Mouse (Mus musculus) C2C12 (cell line): ENCODE data around the gene Syne2. TPM values are rescaled to one million over a fixed set of nuclear protein-coding genes. Genes with fewer than 3 reads are reported as not detected.

ENCODE experiments used
- H3K27me3 ChIP-seq: one replicate; pipeline ENCODE4 v1.6.1; 2011; ENCODE audit not compliant: control insufficient read depth, insufficient read depth, insufficient read length
- H3K36me3 ChIP-seq: one replicate; pipeline ENCODE4 v1.6.1; 2011; ENCODE audit not compliant: control insufficient read depth, insufficient read depth
- H3K4me3 ChIP-seq: one replicate; pipeline ENCODE4 v1.5.1; 2011; ENCODE audit warnings: mild to moderate bottlenecking, control low read depth; ENCODE audit not compliant: poor library complexity, insufficient read depth, severe bottlenecking
- H3K79me2 ChIP-seq: one replicate; pipeline ENCODE4 v1.6.1; 2011; ENCODE audit not compliant: control insufficient read depth, insufficient read depth
- H3K79me3 ChIP-seq: one replicate; pipeline ENCODE4 v1.6.1; 2011; ENCODE audit warnings: low read depth, control low read depth
- H3ac ChIP-seq: one replicate; pipeline ENCODE3; 2011; ENCODE audit warnings: low read depth; ENCODE audit not compliant: control insufficient read depth, insufficient read length
- CEBPB ChIP-seq: IDR thresholded peaks from one replicate; pipeline ENCODE4 v1.6.1; 2011; ENCODE audit warnings: low read depth, mild to moderate bottlenecking, control low read depth, moderate library complexity
- CTCF ChIP-seq: IDR thresholded peaks from one replicate; pipeline ENCODE4 v1.5.1; 2011; ENCODE audit not compliant: control insufficient read depth, insufficient read depth, insufficient read length
- FOSL1 ChIP-seq: IDR thresholded peaks from one replicate; pipeline ENCODE4 v1.8.0; 2011; ENCODE audit warnings: mild to moderate bottlenecking, low read length; ENCODE audit not compliant: poor library complexity, insufficient read depth, severe bottlenecking
- MAX ChIP-seq: IDR thresholded peaks from one replicate; pipeline ENCODE4 v1.6.1; 2011; ENCODE audit warnings: mild to moderate bottlenecking, control low read depth
- MYOD1 ChIP-seq: IDR thresholded peaks from one replicate; pipeline ENCODE4 v1.6.1; 2011; ENCODE audit warnings: low read depth; ENCODE audit not compliant: control insufficient read depth, insufficient read length
- MYOG ChIP-seq: IDR thresholded peaks from one replicate; pipeline ENCODE4 v1.6.1; 2011; ENCODE audit not compliant: control insufficient read depth, insufficient read length; ENCODE audit errors: extremely low read depth
- USF1 ChIP-seq: IDR thresholded peaks from one replicate; pipeline ENCODE4 v1.6.1; 2011; ENCODE audit warnings: low read depth, mild to moderate bottlenecking, control low read depth, moderate library complexity
- polyA plus RNA-seq: library from polyadenylated mRNA; unstranded; fragments of >200 nt; fragmentation: generic; extraction: Trizol; gene quantifications from one replicate; pipeline ENCODE4 v1.2.1, GENCODE M21; 2012; ENCODE audit warnings: missing spikeins

The Syne2 gene
- polyA plus RNA-seq, 1 experiment: 5.3 TPM

GRCm38 (mm10) chr12:75823475-75823874, 5.5 kb downstream of the Syne2 start:
- Histone ChIP-seq H3K36me3 (no peaks in the 10 kb centered on the region), H3K79me3 (peaks cover 4% of the 10 kb centered on the region), H3K79me2 (peaks cover 22% of the 10 kb centered on the region), H3K27me3 (no peaks in the 10 kb centered on the region), H3ac (no peak overlapping the region), H3K4me3 (no peak overlapping the region)
- TF ChIP-seq MAX: no peak
- no peak for TF ChIP-seq CTCF
- TF ChIP-seq CEBPB: no peak
- TF ChIP-seq FOSL1: no peak
- TF ChIP-seq MYOG: no peak
- TF ChIP-seq USF1: no peak
- no peak for TF ChIP-seq MYOD1

DNA sequence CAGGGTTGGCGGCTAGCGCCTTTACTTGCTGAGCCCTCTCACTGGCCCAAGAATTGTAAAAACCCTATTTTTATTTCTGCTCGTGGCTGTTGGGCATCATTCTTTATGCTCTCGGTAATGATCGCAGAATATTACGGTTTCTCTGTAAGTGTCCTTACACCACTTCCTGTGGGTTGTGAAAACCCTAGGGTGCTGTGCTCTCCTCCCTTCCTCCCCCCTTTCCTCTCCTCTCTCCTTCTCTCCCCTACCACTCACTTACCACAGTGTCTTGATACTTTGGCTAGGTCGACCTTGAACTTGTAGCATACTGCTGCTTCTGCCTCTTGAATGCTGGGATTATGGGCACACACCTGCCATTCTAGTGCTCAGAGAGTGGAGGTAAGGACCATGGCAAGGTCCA, 7.5 kb downstream of the Syne2 start:
- no peak for TF ChIP-seq USF1
- no peaks in the 10 kb centered on the region for H3K27me3 ChIP-seq
- no peak overlapping the region for H3ac ChIP-seq
- peaks cover 16% of the 10 kb centered on the region for H3K79me2 ChIP-seq
- H3K36me3 ChIP-seq: no peaks in the 10 kb centered on the region
- peaks cover 4% of the 10 kb centered on the region for H3K79me3 ChIP-seq
- no peak overlapping the region for H3K4me3 ChIP-seq

DNA sequence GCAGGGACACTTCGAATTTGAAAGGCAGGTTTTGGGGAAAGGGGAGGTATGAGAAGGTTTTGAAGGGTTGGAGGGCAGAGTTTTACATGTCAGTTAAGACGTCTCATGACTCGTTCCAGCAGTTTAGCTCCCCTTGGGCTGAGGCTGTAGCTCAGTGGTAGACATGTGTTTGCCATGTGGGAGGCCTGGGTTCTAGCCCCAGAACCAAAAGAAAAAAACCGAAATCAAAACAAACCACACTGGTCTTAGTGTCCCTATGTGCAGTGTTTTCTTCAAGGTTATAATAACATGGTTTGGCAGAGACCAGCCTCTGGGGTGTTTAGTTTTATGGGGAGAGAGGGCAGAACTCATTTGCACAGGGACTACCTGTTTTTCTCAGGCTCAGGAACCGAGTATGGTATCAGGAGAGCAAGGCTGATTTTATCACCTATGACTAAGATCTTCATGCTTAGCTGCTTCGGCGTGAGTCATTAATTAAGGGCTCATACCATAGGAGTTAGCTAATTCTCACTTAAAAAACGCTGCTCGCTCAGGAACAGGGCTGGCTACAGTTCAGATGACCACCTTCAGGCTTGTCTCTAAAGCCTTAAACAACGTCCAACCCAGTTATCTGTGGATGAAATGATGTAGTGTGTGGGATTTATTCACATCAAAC, 8.9 kb downstream of the Syne2 start:
- peaks cover 2% of the 10 kb centered on the region for H3K79me3 ChIP-seq
- peaks cover 4% of the 10 kb centered on the region for H3K79me2 ChIP-seq
- no peaks in the 10 kb centered on the region for H3K27me3 ChIP-seq
- H3K36me3 ChIP-seq: no peaks in the 10 kb centered on the region
- H3K4me3 ChIP-seq: peak overlapping the region; percentile 27
- TF ChIP-seq MYOD1 (no peak), MAX (peak; percentile 67), FOSL1 (peak; percentile 43)
- H3ac ChIP-seq: peak overlapping the region; percentile 19

GRCm38 (mm10) chr12:75827751-75828150, 9.8 kb downstream of the Syne2 start:
- no peak overlapping the region for H3K4me3 ChIP-seq
- no peaks in the 10 kb centered on the region for H3K79me3 ChIP-seq
- H3ac ChIP-seq: peak overlapping the region; percentile 1
- no peaks in the 10 kb centered on the region for H3K79me2 ChIP-seq
- H3K27me3 ChIP-seq: no peaks in the 10 kb centered on the region
- H3K36me3 ChIP-seq: no peaks in the 10 kb centered on the region
- no peak for TF ChIP-seq MYOD1
- peak; percentile 44 for TF ChIP-seq MAX

DNA sequence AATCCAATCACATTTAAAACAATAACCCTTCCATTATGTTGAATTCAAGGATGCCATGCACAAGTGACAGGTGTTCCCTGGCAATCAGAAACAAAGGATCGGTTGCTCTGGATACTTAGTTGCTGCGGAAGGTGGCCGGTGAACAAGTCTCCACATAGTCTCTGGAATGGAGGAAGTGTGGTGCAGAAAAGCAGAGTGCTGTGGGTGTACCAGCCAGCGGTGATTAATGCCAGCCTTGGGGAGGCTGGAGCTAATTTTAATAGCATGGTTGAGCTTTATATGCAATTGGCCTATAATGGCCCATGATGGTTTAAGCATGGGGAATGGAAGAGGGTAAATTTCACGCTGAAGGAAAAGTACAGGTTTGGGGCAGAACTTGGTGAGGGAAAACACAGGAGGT, 11.7 kb downstream of the Syne2 start:
- Histone ChIP-seq H3K79me3 (no peaks in the 10 kb centered on the region), H3ac (no peak overlapping the region), H3K4me3 (no peak overlapping the region), H3K79me2 (no peaks in the 10 kb centered on the region), H3K27me3 (no peaks in the 10 kb centered on the region), H3K36me3 (no peaks in the 10 kb centered on the region)
- no peak for TF ChIP-seq MAX
- TF ChIP-seq CEBPB: no peak
- TF ChIP-seq USF1: no peak
- no peak for TF ChIP-seq MYOD1
- no peak for TF ChIP-seq FOSL1

GRCm38 (mm10) chr12:75833149-75833959, 15.4 kb downstream of the Syne2 start:
- Histone ChIP-seq H3K79me2 (peaks cover 5% of the 10 kb centered on the region), H3K4me3 (no peak overlapping the region), H3K36me3 (no peaks in the 10 kb centered on the region), H3K27me3 (no peaks in the 10 kb centered on the region), H3K79me3 (no peaks in the 10 kb centered on the region), H3ac (no peak overlapping the region)
- TF ChIP-seq USF1 (no peak), FOSL1 (no peak), MAX (no peak), MYOG (no peak), CEBPB (no peak), CTCF (no peak), MYOD1 (no peak)
